Mouse (Mus musculus): ENCODE measurements around the gene Hap1. TPM values are rescaled to one million over a fixed set of nuclear protein-coding genes. Genes with fewer than 3 reads are reported as not detected.

Hap1 gene
- total and polyA plus RNA-seq, 3 experiments: 6.6 to 34.8 TPM; not detected in 1

DNA sequence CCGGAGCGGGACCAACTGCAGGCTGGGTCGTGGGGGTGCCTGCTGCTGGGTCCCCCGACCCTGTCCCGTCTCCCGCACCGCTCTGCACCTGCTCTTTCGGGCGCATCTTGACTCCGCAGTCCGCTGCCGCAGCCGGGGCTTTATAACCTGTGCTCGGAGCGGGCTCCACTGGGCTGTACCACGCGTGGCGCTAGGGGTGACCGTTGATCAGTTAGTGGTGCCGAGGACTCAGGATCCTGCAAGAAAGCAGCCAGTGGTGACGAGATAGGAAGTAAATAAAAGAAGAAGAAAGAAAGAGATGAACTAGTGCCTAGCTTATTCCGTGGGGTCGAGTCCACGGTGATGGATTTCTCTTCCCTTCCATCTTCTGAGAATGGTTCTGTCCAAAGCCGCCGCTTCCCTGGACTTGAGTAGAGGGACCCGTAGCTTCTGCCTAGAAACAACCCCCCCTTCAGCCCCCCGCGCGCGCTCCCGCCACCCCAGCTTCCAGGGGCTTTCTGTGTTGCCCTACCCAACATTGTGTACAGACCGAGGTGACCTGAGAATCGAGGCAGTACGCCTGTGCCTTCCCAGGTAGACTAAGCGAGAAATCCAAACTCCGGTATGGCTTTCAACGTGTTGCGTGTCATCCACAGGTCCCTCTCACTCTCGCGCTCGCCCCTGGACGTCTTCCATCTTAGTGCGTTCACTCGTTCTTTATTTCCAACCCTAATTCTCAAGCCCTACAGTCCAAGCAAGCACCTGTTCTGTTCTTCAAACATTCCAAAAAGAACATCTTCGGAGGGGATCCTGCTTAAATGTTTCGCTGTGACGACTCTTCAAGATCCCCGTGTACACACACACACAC is at the start of gene Hap1 (continued):
- no peak for TF ChIP-seq USF2 (IDR thresholded peaks at IDR 0.05; ENCODE audit: borderline replicate concordance in 1 of 2, insufficient read depth in 1 of 2, low read depth in 1 of 2, low read length in 2 of 2)
- TF ChIP-seq USF1 (IDR thresholded peaks at IDR 0.05; ENCODE audit: low read depth, low read length): no peak
- no peak for TF ChIP-seq GATA1 (IDR thresholded peaks at IDR 0.05; ENCODE audit: low read depth, low read length)
- TF ChIP-seq ZC3H11A (IDR thresholded peaks at IDR 0.05; ENCODE audit: low read depth, low read length): no peak
- TF ChIP-seq ZKSCAN1 (IDR thresholded peaks at IDR 0.05; ENCODE audit: low read depth, low read length): no peak

DNA sequence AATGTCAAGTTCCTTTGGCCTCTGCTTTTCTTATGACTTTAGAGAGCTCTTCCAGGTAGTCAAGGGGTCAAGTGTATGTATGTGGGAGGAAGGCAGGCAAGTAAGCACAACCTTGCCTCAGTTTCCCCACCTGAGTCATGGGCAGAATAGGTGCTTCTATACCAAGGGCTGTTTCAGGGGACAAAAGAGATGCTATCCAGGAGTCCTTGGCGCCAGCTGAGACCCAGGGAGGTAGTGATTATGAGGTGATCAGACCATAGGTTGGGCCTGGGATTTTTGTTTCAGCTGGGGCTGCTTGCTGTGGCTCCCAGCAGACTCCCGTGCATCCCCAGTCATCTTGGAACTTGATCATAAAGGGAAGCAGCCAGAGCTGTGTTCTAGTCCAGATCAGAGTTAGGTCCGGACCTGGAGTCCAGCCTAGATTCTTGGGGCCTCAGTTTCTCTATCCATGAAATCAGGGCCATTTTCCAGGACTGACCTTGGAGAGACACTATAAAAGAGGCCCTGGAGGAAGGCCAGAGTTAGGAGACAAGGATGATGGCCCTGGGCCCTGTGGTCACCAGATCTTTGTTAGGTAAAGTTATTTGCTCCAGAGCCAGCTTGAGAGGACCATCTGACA is 48.6 kb upstream of the Hap1 start:
- no peak for TF ChIP-seq EP300 (IDR thresholded peaks at IDR 0.05; ENCODE audit: low read depth in 1 of 2, low read length in 2 of 2)
- TF ChIP-seq CTCF (IDR thresholded peaks at IDR 0.05 in 2 of 3, conservative IDR thresholded peaks at IDR 0.05 in 1 of 3; ENCODE audit: control insufficient read depth in 1 of 3, insufficient read depth in 1 of 3, low read depth in 2 of 3, low read length in 3 of 3, poor library complexity in 1 of 3, severe bottlenecking in 1 of 3): no peak
- no peak for TF ChIP-seq MAX (IDR thresholded peaks at IDR 0.05; ENCODE audit: low read length)
- TF ChIP-seq ZNF384 (IDR thresholded peaks at IDR 0.05; ENCODE audit: low read depth, low read length): no peak
- TF ChIP-seq USF2 (IDR thresholded peaks at IDR 0.05; ENCODE audit: borderline replicate concordance in 1 of 2, insufficient read depth in 1 of 2, low read depth in 1 of 2, low read length in 2 of 2): no peak
- TF ChIP-seq JUND (IDR thresholded peaks at IDR 0.05; ENCODE audit: low read depth, low read length): no peak
- no peak for TF ChIP-seq ZKSCAN1 (IDR thresholded peaks at IDR 0.05; ENCODE audit: low read depth, low read length)
- TF ChIP-seq KAT2A (conservative IDR thresholded peaks at IDR 0.05; ENCODE audit: low read depth, low read length): no peak
- TF ChIP-seq POLR2AphosphoS5 (IDR thresholded peaks at IDR 0.05; ENCODE audit: borderline replicate concordance, low read depth, low read length): no peak
- no peak for TF ChIP-seq MYC (IDR thresholded peaks at IDR 0.05; ENCODE audit: low read depth, low read length)
- TF ChIP-seq SIN3A (IDR thresholded peaks at IDR 0.05; ENCODE audit: low read length): no peak
- TF ChIP-seq RCOR1 (IDR thresholded peaks at IDR 0.05; ENCODE audit: low read depth, low read length): no peak
- no peak for TF ChIP-seq CHD2 (IDR thresholded peaks at IDR 0.05; ENCODE audit: low read length)
- H3K27me3 ChIP-seq (ENCODE audit: control insufficient read depth in 1 of 2, insufficient read depth in 2 of 2, low read length in 2 of 2): no peaks in the 10 kb centered on the region

More for the DNA sequence above, 48.6 kb upstream of the Hap1 start:
- Histone ChIP-seq H3K4me3 (ENCODE audit: control insufficient read depth in 1 of 2, insufficient read depth in 1 of 2, low read depth in 2 of 2, low read length in 2 of 2) (no peak overlapping the region), H3K9ac (ENCODE audit: control insufficient read depth, low read depth, low read length, poor library complexity, severe bottlenecking) (no peak overlapping the region), H3K4me1 (ENCODE audit: control insufficient read depth in 1 of 2, insufficient read depth in 2 of 2, low read length in 2 of 2) (peaks cover 20 to 34% of the 10 kb centered on the region in 2 experiments), H3K36me3 (ENCODE audit: control insufficient read depth in 1 of 2, insufficient read depth in 2 of 2, low read length in 2 of 2) (peaks cover 0 to 19% of the 10 kb centered on the region in 2 experiments; a peak in 2 of 4 replicates), H3K9me3 (replicated peaks; ENCODE audit: insufficient read depth, low read length) (no peaks in the 10 kb centered on the region), H3K79me2 (ENCODE audit: control insufficient read depth, insufficient read depth, low read length, poor library complexity) (no peaks in the 10 kb centered on the region), H3K27ac (ENCODE audit: control insufficient read depth, low read depth, low read length) (no peak overlapping the region)
- DNase-seq (ENCODE audit: low read depth, low spot score): no peak
